Mouse (Mus musculus) CD4-positive, CD25-positive, alpha-beta regulatory T cell, adult 9 weeks (primary cell): ENCODE measurements around the gene Fnbp1l. TPM values are rescaled to one million over a fixed set of nuclear protein-coding genes. Genes with fewer than 3 reads are reported as not detected.

Source experiments
- polyA plus RNA-seq: library from polyadenylated mRNA; unstranded; fragments of 100-300 nt; shearing (Covaris generic); gene quantifications from one replicate; pipeline ENCODE4 v1.2.1, GENCODE M21; 2017

Fnbp1l gene
- 0.33 TPM for polyA plus RNA-seq

DNA sequence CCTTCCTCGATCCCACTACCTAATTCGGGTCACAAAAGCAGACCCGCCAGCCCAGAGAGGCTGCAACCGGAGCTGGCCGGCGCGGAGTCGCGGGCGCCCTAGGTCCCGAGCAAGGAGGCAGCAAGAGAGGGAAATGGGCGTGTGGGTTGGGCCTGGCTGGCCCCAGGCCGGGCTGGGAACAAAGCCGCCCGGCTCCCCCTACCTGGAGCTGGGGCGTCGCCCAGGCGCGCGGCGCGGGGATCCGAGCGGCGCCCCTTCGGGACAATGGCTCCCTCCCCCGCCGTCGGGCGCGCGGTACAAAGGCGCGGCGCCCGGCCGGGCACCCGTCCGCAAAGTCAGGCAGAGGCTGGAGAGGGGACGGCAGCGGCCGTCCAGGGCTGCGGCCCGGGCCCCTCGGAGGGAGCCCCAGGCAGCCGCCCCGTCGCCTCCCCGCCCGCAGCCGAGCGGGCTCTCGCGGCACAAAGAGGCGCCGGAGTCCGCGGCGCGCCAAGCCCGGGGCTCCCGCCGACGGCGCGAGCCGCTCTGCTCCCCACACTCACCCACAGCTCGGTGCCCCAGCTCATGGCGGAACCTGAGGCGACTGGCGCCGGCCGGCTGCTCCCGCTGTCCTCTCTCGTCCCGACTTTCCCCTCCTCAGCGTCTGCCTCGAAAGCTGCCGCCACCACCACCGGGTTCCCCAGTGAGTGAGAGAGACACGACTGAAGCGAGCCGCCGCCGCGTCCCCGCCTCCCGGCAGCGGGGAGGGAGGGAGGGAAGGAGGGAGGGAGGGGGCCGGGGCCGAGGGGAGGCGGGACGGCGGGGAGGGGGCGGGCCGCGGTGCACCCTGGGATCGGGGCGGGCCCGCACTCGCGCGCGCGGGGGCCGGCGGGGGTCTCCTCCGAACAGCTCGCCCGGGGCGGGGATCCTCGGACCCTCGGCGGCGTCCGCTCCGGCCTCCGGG is at the start of gene Fnbp1l:
TSS of gene Fnbp1l (minus strand) at position 725 of the 940 bp plus-strand sequence.

Other genes with a start within 250 kb of the Fnbp1l start
- gene Pde5a, start 109.2 kb upstream of the Fnbp1l start, polyA plus RNA-seq: 0.10 TPM